Mouse (Mus musculus): ENCODE measurements around the gene Doc2g.

The Doc2g gene

DNA sequence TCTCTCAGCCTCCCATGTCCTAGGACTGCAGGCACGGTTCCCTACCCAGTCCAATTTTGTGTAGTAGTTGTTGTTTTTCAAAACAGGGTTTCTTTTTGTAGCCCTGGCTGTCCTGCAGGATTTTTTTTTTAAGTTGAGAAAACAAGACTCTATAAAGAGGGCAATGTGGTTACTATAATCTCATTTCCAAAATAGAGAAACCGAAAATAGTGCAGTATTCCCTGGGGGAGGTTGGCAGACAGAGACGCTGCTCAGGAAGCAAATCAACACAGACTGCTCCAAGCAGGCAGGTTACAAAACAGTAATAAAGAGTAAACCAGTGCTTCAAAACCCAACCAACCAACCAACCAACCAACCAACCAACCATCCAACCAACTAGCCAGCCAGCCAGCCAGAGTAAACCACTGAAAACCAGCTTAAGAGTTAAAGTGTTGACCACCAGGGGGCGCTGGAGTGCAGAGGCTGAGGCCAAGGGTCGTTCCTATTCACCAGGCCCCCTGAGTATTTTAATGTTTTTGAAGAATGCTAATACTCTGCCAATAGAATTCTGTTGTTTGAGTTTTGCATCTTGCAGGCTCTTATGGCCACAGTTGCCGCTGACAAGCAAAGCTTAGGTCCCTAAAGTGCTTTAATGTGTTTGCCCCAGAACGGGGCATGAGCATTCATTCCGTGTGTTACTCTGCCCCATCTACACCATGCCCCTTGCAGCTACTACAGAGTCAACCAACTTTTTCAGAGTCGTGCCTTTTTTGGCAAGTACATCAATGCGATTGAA is 48.8 kb downstream of the Doc2g start:
- DNase-seq (ENCODE audit: low read depth, low spot score), result peak; percentile 77

DNA sequence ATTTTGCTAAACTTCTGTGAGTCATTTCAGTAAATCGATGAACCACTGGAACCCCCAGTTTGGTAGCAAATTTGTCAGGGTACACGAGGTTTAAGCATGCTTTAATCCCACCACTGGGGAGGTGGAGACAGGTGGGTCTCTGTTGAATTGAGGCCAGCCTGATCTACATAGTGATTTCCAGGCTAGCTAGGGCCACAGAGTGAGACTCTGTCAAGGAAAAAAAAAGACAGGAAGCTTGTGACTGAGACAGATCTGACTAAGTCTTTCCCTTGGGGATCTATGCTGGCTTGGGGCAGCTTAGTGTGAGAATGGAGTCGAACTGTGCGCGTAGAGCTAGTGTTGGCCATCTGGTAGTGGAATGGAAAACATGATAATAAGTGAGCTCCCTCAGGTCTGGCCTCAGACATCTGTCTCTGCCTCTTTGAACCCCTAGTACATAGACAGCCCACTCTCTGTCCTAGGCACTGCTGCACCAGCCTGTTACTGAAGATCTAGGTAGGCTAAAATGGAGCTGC is 49.5 kb downstream of the Doc2g start:
- no peak for DNase-seq (ENCODE audit: low read depth, low spot score)

DNA sequence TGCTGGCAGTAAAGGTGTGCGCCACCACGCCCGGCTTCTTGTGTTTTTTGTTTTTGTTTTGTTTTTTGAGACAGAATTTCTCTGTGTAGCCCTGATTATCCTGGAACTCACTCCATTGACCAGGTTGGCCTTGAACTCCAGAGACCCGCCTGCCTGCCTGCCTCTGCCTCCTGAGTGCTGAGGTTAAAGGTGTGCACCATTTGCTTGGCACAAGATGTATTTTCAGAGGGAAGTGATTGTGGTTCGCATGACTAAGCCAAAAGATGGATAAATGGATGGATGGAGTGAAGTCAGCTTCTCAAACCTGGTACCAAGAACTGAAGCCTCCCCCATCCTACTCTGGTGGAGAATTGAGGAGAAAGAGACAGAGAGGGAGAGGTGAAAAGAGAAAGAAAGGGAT is 51.5 kb downstream of the Doc2g start:
- DNase-seq (ENCODE audit: low read depth, low spot score), result no peak

DNA sequence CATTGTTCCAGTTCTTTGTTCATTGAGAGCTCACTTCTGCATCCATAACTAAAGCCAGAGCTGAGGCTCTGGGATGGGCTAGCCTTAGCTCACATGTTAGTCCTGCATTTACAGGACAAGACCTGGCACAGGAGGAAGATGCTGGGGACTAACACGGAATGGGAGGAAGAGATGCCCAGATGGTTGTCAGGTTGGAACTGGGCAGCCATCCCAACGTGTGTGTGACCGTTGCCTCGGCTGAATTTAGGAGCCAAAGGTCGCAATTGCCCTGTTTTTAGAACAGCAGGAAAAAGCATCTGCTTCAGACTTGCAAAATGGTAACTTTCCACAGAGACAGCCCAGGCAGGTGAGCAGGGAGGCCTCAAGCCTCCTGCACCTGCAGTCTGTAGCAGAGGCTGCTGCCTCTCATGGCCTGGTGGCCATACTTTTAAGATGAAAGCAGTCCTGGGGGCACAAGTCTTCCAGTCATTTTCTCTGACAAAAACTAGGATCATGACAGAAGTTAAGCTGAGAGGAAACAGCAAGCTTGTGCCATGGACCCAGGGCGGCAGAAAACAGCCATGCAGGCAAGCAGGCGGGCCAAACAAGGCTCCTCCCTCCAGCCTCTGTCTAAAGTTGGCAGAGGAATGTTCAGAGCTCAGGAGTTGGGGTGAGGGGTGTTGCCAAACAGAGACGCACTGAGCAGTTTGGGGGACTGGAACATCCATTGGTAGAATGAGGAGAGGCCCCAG is 52.3 kb downstream of the Doc2g start:
- DNase-seq (ENCODE audit: low read depth, low spot score), result no peak

DNA sequence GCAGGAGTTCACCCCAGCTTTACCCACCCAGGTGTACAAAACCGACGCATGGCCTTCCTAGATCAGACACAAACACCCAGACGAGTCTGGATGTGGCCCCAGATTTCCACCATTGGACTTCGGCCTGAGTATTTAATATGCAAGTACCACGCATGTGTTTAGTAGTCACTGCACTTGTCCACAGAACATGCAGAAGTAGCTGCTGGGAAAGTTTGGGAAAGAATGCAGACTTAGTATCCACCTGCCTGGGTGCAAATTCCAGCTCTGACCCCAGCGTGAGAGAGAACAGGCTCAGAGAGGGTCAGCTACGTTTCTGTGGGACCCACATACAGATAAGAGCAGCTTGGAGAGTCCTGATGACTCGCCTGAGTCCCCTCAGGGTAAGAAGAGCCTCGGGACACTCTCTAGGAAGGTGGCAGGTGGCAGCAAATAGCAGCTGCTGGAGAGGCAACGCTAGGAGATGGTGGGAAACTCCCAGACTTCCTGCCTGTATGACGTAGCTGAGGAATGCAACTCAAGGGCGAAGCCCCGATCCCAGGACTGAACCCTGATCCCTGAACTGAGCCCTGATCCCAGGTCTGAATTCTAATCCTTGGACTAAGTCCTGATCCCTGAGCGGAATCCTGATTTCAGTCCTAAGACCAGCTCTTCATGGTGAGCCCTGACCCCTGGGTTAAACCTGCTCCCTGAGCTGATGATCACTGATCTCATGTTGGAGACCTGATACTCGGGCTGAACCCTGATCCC is 53.0 kb downstream of the Doc2g start:
- peak; percentile 75 for DNase-seq (ENCODE audit: low read depth, low spot score)

Data from R1 (cell line).